Mouse (Mus musculus): Measurements from ENCODE around the gene Olfr730. TPM values are rescaled to one million over a fixed set of nuclear protein-coding genes. Genes with fewer than 3 reads are reported as not detected.

Gene Olfr730
- not detected in 2 replicates for polyA plus RNA-seq (2012; rRNA removed)

DNA sequence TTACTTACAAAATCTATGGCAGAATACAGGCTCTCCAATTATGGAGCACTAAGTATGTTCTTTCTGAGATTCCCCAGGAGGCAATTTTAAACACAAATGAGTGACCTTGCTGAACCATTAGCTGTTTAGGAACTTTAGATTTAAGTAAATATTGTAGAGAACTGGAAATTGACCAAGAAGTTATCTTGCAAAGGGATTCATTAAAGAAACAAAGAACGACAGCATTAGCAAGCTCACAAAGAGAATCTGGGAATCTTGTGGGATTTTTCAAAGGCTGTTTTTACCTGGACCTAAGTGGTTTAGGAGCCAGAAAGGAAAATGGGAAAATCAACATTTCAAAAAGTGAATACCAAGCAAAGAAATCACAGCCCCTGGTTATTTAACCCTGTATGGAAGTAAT is at the start of gene Olfr730:
Gene Olfr730, minus strand, starts transcription at position 101 of the 400 bp plus-strand sequence.

DNA sequence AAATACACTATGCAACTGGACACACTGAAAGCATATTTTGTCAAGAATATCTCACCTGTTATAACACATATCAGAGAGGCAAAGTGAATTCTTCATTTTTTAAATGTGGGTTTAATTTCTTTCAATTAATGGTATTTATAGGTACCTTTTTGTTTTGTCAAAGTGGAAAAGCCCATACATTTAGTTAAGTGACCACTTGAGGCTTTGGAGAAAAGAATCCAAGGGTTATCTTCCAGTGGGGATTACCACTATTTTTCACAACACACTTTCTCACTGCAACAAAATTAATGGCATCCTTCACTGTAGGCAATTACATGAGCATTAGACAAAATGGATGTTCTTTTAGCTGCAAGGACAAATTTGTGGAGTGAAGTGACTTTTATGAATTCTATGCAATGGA is 35.2 kb downstream of the Olfr730 start, which contains the start of gene Olfr729:
Gene Olfr729, minus strand, starts transcription at position 101 of the 400 bp plus-strand sequence.

DNA sequence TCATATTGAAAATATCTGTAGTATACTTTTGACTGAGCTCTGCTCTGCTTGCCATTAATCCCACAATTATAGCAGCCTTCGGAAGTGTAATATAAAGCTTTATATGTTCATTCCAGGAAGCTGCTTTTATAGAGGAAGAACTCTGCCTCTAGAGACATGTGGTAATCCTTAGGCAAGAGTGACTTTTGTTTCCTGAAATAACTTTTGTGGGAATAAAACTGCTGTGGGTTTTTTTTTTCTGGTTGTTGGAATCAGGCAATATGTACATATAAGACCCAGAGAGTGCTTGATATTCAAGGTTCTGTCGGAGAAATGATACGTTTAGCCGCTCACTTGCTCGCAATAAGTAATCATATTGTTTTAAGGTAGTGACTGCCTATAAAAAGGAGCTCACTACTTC is 45.4 kb downstream of the Olfr730 start, which contains the start of gene Olfr728:
Gene Olfr728, minus strand, starts transcription at position 101 of the 400 bp plus-strand sequence.

Other genes starting within 250 kb of the Olfr730 start
- gene Olfr724, start 224.9 kb downstream of the Olfr730 start, polyA plus RNA-seq (2012; rRNA removed) = not detected in 2 replicates
- not detected in 2 replicates for gene Olfr725, start 147.8 kb downstream of the Olfr730 start, polyA plus RNA-seq (2012; rRNA removed)
- gene Olfr726, start 97.2 kb downstream of the Olfr730 start, polyA plus RNA-seq (2012; rRNA removed) = not detected in 2 replicates
- not detected in 2 replicates for gene Olfr727, start 65.0 kb downstream of the Olfr730 start, polyA plus RNA-seq (2012; rRNA removed)
- gene Olfr728, start 45.5 kb downstream of the Olfr730 start, polyA plus RNA-seq (2012; rRNA removed) = not detected in 2 replicates
- gene Olfr729, start 35.3 kb downstream of the Olfr730 start, polyA plus RNA-seq (2012; rRNA removed) = not detected in 2 replicates
- gene Olfr731, start 53.7 kb upstream of the Olfr730 start, polyA plus RNA-seq (2012; rRNA removed) = not detected in 2 replicates
- gene Olfr732, start 96.0 kb upstream of the Olfr730 start, polyA plus RNA-seq (2012; rRNA removed) = not detected in 2 replicates
- not detected in 2 replicates for gene Olfr733, start 113.3 kb upstream of the Olfr730 start, polyA plus RNA-seq (2012; rRNA removed)
- not detected in 2 replicates for gene Olfr734, start 138.6 kb upstream of the Olfr730 start, polyA plus RNA-seq (2012; rRNA removed)
- gene Olfr735, start 160.7 kb upstream of the Olfr730 start, polyA plus RNA-seq (2012; rRNA removed) = 0.02 TPM in 1 of 2 replicates, not detected in the other
- 0.26 and 0.31 TPM in 2 replicates for gene Tlr11, start 169.7 kb upstream of the Olfr730 start, polyA plus RNA-seq (2012; rRNA removed)
- not detected in 2 replicates for gene Olfr736, start 193.0 kb upstream of the Olfr730 start, polyA plus RNA-seq (2012; rRNA removed)
- gene Olfr738, start 219.4 kb upstream of the Olfr730 start, polyA plus RNA-seq (2012; rRNA removed) = not detected in 2 replicates
- not detected in 2 replicates for gene Olfr739, start 230.4 kb upstream of the Olfr730 start, polyA plus RNA-seq (2012; rRNA removed)